Mouse (Mus musculus) liver, embryonic 14.5 days (tissue): ENCODE results near the gene Uck1. TPM values are rescaled to one million over a fixed set of nuclear protein-coding genes. Genes with fewer than 3 reads are reported as not detected.

Experiments used
- ATAC-seq: fragments of 200-750 bp; cut with Nextera tagmentation; 2 replicates; pipeline ENCODE4 v1.8.0; 2017; ENCODE audit warnings: moderate number of reproducible peaks, mild to moderate bottlenecking, moderate library complexity; ENCODE audit not compliant: insufficient read depth
- DNase-seq, 3 experiments: peaks; one replicate each; pipeline ENCODE4 v3.0.0-alpha.2; 2012 to 2013; ENCODE audit warnings: low read depth in 3 of 3, low spot score in 3 of 3
- H3K27ac ChIP-seq: fragments of 300-500 bp; sonication (generic); 2 replicates; pipeline ENCODE4 v1.5.1; 2014; ENCODE audit warnings: moderate library complexity, mild to moderate bottlenecking, control low read depth, inconsistent platforms
- H3K27me3 ChIP-seq: fragments of 300-500 bp; sonication (generic); 2 replicates; pipeline ENCODE4 v1.6.1; 2014; ENCODE audit warnings: mild to moderate bottlenecking, low read length, moderate library complexity; ENCODE audit not compliant: control insufficient read depth, insufficient read depth
- H3K36me3 ChIP-seq: fragments of 300-500 bp; sonication (generic); replicated peaks from 2 replicates; pipeline ENCODE4 v1.6.1; 2014; ENCODE audit warnings: low read depth; ENCODE audit not compliant: control insufficient read depth, insufficient read depth
- H3K4me1 ChIP-seq, 2 experiments: fragments of 200-500 bp in 1 of 2; fragments of 300-500 bp in 1 of 2; sonication (generic) in 1 of 2; replicated peaks; 2 replicates each; pipeline ENCODE4 v1.6.1; 2012 to 2014; ENCODE audit warnings: antibody characterized with exemption in 1 of 2, inconsistent platforms in 1 of 2, low read length in 1 of 2; ENCODE audit not compliant: control insufficient read depth in 2 of 2, insufficient read depth in 2 of 2
- H3K4me2 ChIP-seq: fragments of 300-500 bp; sonication (generic); 2 replicates; pipeline ENCODE4 v1.6.1; 2014; ENCODE audit warnings: low read depth, mild to moderate bottlenecking, control low read depth, moderate library complexity
- H3K4me3 ChIP-seq, 2 experiments: fragments of 200-500 bp in 1 of 2; fragments of 300-500 bp in 1 of 2; sonication (generic) in 1 of 2; 2 replicates each; pipeline ENCODE4 v1.5.1; 2012 to 2014; ENCODE audit warnings: low read depth in 2 of 2, low read length in 2 of 2, mild to moderate bottlenecking in 2 of 2, control low read depth in 1 of 2, inconsistent platforms in 1 of 2, moderate library complexity in 1 of 2; ENCODE audit not compliant: insufficient read depth in 1 of 2
- H3K9ac ChIP-seq: fragments of 300-500 bp; sonication (generic); replicated peaks from 2 replicates; pipeline ENCODE4 v1.6.1; 2014; ENCODE audit warnings: mild to moderate bottlenecking, control low read depth, moderate library complexity
- H3K9me3 ChIP-seq: fragments of 300-500 bp; sonication (generic); 2 replicates; pipeline ENCODE4 v1.6.1; 2016; ENCODE audit warnings: low read length, mixed read lengths; ENCODE audit not compliant: control insufficient read depth
- CTCF ChIP-seq: IDR thresholded peaks from 2 replicates; pipeline ENCODE4 v1.5.1; 2016; ENCODE audit warnings: antibody characterized with exemption, low read depth, control low read depth
- EP300 ChIP-seq: IDR thresholded peaks from 2 replicates; pipeline ENCODE4 v1.6.1; 2016; ENCODE audit warnings: antibody characterized with exemption, low read depth
- WGBS: fragments of 180-500 bp; shearing (Covaris S2); extraction: QIAGEN DNeasy Blood & Tissue Kit; methylation state at CpG from one replicate; pipeline ENCODE4 v1.1.7; 2014; ENCODE audit not compliant: insufficient replicate concordance; 5-methylcytosine and 5-hydroxymethylcytosine counted together
- polyA plus RNA-seq, 2 experiments: library from polyadenylated mRNA; depleted of rRNA in 1 of 2; stranded (reverse) in 1 of 2; unstranded in 1 of 2; fragments of >200 nt; fragmentation: Nextera tagmentation in 1 of 2; extraction: Ambion mirVana in 1 of 2; gene quantifications; 2 replicates each; pipeline versions ENCODE4 v1.2.1 to v1.2.3; 2012 to 2014

Gene Uck1
- polyA plus RNA-seq, 2 experiments = 17.7 to 21.5 TPM

DNA sequence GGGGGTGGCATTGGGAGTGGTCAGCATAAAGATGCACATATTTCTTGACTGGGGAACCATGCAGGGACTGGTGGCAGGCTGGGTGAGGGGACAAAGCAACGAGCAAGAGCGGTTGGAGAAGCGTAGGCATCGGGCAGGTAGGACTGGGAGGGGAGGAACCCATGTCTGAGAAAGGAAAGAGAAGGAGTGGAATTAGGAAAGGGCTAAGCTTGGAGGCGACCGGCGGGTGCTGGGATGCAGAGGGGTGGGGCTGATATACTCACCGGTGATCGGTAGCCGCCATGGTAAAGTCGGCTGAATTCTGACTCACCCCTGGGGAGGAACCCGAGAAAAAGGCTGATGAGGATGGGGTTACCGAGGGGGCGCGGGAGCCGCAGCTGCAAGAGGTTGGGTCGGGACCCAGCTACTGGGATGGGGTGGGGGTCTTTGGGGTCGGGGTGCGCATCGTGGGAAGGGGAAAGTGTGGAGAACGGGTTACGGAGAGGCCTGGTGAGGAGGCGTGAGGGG lies 27.4 kb upstream of the Uck1 start, which contains the start of gene Golga2:
TSS of gene Golga2 (plus strand) at position 51 of the 507 bp plus-strand sequence.
- H3K4me2 ChIP-seq = peak within 1 kb of the TSS; percentile 97
- peak within 1 kb of the TSS; percentile 84 for H3K4me3 ChIP-seq
- no peaks in the 10 kb centered on the region for H3K36me3 ChIP-seq
- TF ChIP-seq CTCF (no peak), EP300 (no peak)
- ATAC-seq (peak; percentile 19; the same call in 1 of the 2 replicates), DNase-seq (no peak)
- H3K27ac ChIP-seq = peak within 1 kb of the TSS; percentile 67
- no peaks in the 10 kb centered on the region for H3K9me3 ChIP-seq
- no peaks in the 10 kb centered on the region for H3K27me3 ChIP-seq
- H3K9ac ChIP-seq = peak within 1 kb of the TSS; percentile 94
- peaks cover 6 to 15% of the 10 kb centered on the region in 2 experiments for H3K4me1 ChIP-seq
- WGBS = under 1% methylated on average over 23 of the region's 23 CpGs

DNA sequence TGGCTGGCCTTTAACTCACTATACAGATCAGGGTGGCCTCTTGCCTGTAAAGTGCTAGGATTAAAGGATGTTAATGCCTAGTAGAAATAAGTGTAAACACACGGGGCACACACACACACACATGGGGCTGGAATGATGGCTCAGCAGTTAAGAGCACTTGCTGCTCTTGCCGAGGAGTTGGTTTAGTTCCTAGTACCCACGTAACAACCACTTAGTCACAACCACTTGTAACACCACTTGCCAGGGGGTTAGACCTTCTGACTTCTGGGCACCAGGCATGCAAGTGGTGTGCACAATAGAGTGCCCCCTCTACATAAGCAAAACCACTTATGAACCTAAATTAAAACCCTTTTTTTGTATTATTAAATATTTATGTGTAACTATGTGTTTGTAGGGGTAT lies 24.0 kb upstream of the Uck1 start:
- WGBS = 59% methylated on average over 3 of the region's 3 CpGs

DNA sequence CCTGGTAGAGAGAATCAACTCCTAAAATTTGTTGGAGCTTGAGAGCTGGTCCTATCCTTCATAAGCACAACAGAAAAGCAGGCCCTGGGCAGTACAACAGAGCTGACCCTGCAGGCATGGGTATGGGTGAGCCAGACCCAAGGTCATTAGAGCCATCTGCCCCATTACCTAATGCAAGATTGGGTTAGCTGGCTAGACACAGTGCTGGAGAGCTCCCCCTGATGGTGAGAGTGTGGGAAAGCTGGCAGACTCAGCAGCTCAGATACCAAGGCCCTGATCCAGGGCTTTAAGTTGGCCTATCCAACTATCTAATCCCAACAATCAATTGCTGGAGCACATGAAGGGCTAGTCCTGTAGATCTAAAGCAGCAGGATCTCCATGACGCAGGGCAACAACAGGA lies 22.8 kb upstream of the Uck1 start:
- H3K36me3 ChIP-seq = peaks cover 19% of the 10 kb centered on the region
- peaks cover 0 to 7% of the 10 kb centered on the region in 2 experiments; a peak in 3 of 4 replicates for H3K4me1 ChIP-seq
- H3K9me3 ChIP-seq = no peaks in the 10 kb centered on the region
- peak; percentile 43 to 47 (median 47) for DNase-seq
- 0 out of 2 replicates have a peak, but pooled peaks have one; percentile 31 for ATAC-seq
- H3K27ac ChIP-seq = no peak overlapping the region
- no peak overlapping the region for H3K9ac ChIP-seq
- H3K27me3 ChIP-seq = no peaks in the 10 kb centered on the region
- TF ChIP-seq CTCF (peak; percentile 91), EP300 (no peak)
- 51% methylated on average over 1 of the region's 1 CpGs for WGBS
- no peak overlapping the region for H3K4me2 ChIP-seq
- no peak overlapping the region for H3K4me3 ChIP-seq

More for the DNA sequence above, 24.0 kb upstream of the Uck1 start:
- Histone ChIP-seq H3K27me3 (no peaks in the 10 kb centered on the region), H3K9me3 (no peaks in the 10 kb centered on the region), H3K4me3 (no peak overlapping the region), H3K36me3 (peaks cover 13% of the 10 kb centered on the region), H3K4me1 (peaks cover 2 to 10% of the 10 kb centered on the region in 2 experiments), H3K27ac (no peak overlapping the region), H3K4me2 (no peak overlapping the region), H3K9ac (no peak overlapping the region)
- TF ChIP-seq EP300 (no peak), CTCF (no peak)
- DNase-seq (no peak), ATAC-seq (no peak)

DNA sequence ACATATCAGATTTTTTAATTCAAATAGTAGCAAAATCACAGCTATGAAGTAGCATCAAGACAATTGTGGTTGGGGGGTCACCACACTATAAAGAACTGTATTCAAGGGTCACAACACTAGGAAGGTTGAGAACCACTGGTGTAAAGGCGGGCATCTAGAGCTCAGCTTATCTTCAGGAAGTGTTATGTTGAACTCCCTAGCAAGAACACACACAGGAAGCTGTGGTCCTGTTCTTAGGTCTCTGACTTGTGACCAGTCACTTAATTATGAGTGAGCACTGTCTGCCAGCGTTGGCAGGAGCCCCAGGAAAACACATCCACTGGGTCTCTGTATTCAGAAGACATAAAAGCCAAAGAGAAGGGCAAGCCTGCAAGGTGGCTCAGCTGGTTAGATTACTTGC lies 22.3 kb upstream of the Uck1 start:
- no peak overlapping the region for H3K4me3 ChIP-seq
- no peaks in the 10 kb centered on the region for H3K27me3 ChIP-seq
- DNase-seq = no peak
- H3K9ac ChIP-seq = no peak overlapping the region
- no peak for ATAC-seq
- no peak overlapping the region for H3K27ac ChIP-seq
- no peaks in the 10 kb centered on the region for H3K9me3 ChIP-seq
- TF ChIP-seq EP300 (no peak), CTCF (no peak)
- peaks cover 19% of the 10 kb centered on the region for H3K36me3 ChIP-seq
- no peak overlapping the region for H3K4me2 ChIP-seq
- 26% methylated on average over 2 of the region's 2 CpGs for WGBS
- peaks cover 0 to 7% of the 10 kb centered on the region in 2 experiments; a peak in 3 of 4 replicates for H3K4me1 ChIP-seq

DNA sequence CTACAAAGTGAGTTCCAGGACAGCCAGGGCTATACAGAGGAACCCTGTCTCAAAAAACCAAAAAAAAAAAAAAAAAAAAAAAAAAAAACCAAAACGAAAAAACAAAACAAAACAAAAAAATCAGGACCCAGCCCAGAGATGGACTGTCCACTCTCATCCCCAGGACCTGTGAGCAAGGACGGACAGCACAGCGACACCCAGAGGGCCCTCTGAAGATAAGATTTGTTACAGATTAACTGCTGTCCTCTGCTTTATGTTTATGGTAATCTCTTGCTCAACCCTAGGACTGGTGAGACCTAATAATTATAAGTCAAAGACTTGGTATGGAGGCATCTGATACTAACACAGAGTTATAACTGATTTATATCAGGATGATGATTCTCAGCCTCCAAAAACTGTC lies 15.9 kb upstream of the Uck1 start:
- no peak for TF ChIP-seq EP300
- TF ChIP-seq CTCF = no peak; the same call in 1 of the 2 replicates
- no peaks in the 10 kb centered on the region for H3K9me3 ChIP-seq
- no peaks in the 10 kb centered on the region for H3K4me1 ChIP-seq
- peaks cover 16% of the 10 kb centered on the region for H3K36me3 ChIP-seq
- no peak overlapping the region for H3K4me2 ChIP-seq
- WGBS = 55% methylated on average over 3 of the region's 3 CpGs
- ATAC-seq (no peak), DNase-seq (no peak)
- H3K27ac ChIP-seq = no peak overlapping the region
- no peaks in the 10 kb centered on the region for H3K27me3 ChIP-seq
- H3K9ac ChIP-seq = no peak overlapping the region
- no peak overlapping the region for H3K4me3 ChIP-seq
